Mouse (Mus musculus) heart, embryonic 10.5 days (tissue): ENCODE measurements around the gene Clcn2. TPM values are rescaled to one million over a fixed set of nuclear protein-coding genes. Genes with fewer than 3 reads are reported as not detected.

Source experiments
- DNase-seq: peaks from one replicate; pipeline ENCODE4 v3.0.0-alpha.2; 2017; ENCODE audit warnings: low spot score
- H3K27ac ChIP-seq: fragments of 300-500 bp; sonication (generic); 2 replicates; pipeline ENCODE4 v1.5.1; 2016; ENCODE audit warnings: mild to moderate bottlenecking
- H3K27me3 ChIP-seq: fragments of 300-500 bp; sonication (generic); 2 replicates; pipeline ENCODE4 v1.6.1; 2016; ENCODE audit warnings: mild to moderate bottlenecking; ENCODE audit not compliant: poor library complexity, insufficient read depth, severe bottlenecking
- H3K36me3 ChIP-seq: fragments of 300-500 bp; sonication (generic); 2 replicates; pipeline ENCODE4 v1.6.1; 2016; ENCODE audit warnings: mild to moderate bottlenecking, moderate library complexity
- H3K4me1 ChIP-seq: fragments of 300-500 bp; sonication (generic); 2 replicates; pipeline ENCODE4 v1.6.1; 2016; ENCODE audit warnings: mild to moderate bottlenecking
- H3K4me3 ChIP-seq: fragments of 300-500 bp; sonication (generic); 2 replicates; pipeline ENCODE4 v1.5.1; 2016; ENCODE audit warnings: mild to moderate bottlenecking, moderate library complexity
- H3K9me3 ChIP-seq: fragments of 300-500 bp; sonication (generic); 2 replicates; pipeline ENCODE4 v1.6.1; 2016; ENCODE audit warnings: mild to moderate bottlenecking, moderate library complexity
- WGBS: fragments of 180-500 bp; shearing (Covaris S2); methylation state at CpG from one replicate; pipeline ENCODE4 v1.1.7; 2016; 5-methylcytosine and 5-hydroxymethylcytosine counted together
- polyA plus RNA-seq: library from polyadenylated mRNA; unstranded; fragments of >200 nt; fragmentation: Nextera tagmentation; extraction: Ambion mirVana; gene quantifications from 2 replicates; pipeline ENCODE4 v1.2.1, GENCODE M21; 2016

Clcn2 gene
- polyA plus RNA-seq, 1 experiment from 2014 or later = 10.3 TPM

GRCm38 (mm10) chr16:20693111-20693701 is 24.3 kb downstream of the Clcn2 start, which contains the start of gene Fam131a:
TSS of gene Fam131a (plus strand) at chr16:20693241.
- WGBS = under 1% methylated on average over 35 of the region's 37 CpGs

GRCm38 (mm10) chr16:20692241-20692965 is 25.1 kb downstream of the Clcn2 start:
- no peak for DNase-seq
- 50% methylated on average over 16 of the region's 16 CpGs for WGBS
- peak overlapping the region; percentile 61 for H3K4me3 ChIP-seq
- no peaks in the 10 kb centered on the region for H3K9me3 ChIP-seq
- H3K36me3 ChIP-seq = peaks cover 47% of the 10 kb centered on the region
- no peak overlapping the region for H3K27ac ChIP-seq
- H3K4me1 ChIP-seq = peaks cover 30% of the 10 kb centered on the region
- H3K27me3 ChIP-seq = peaks cover 29% of the 10 kb centered on the region

More at GRCm38 (mm10) chr16:20693111-20693701, 24.3 kb downstream of the Clcn2 start, which contains the start of gene Fam131a:
- Histone ChIP-seq H3K4me3 (peak within 1 kb of the TSS; percentile 61), H3K27me3 (peaks cover 35% of the 10 kb centered on the region), H3K27ac (peak within 1 kb of the TSS; percentile 76), H3K36me3 (peaks cover 39% of the 10 kb centered on the region), H3K4me1 (peaks cover 30% of the 10 kb centered on the region), H3K9me3 (no peaks in the 10 kb centered on the region)
- DNase-seq = peak; percentile 98

- Histone ChIP-seq H3K27ac (no peak overlapping the region), H3K4me3 (no peak overlapping the region), H3K9me3 (no peaks in the 10 kb centered on the region), H3K4me1 (peaks cover 30% of the 10 kb centered on the region), H3K27me3 (peaks cover 22% of the 10 kb centered on the region), H3K36me3 (peaks cover 55% of the 10 kb centered on the region)
- DNase-seq = no peak
- 88% methylated on average over 1 of the region's 1 CpGs for WGBS
Observed at GRCm38 (mm10) chr16:20691617-20692016, 25.9 kb downstream of the Clcn2 start.

- peaks cover 63% of the 10 kb centered on the region for H3K36me3 ChIP-seq
- 82% methylated on average over 3 of the region's 3 CpGs for WGBS
- no peaks in the 10 kb centered on the region for H3K9me3 ChIP-seq
- H3K4me1 ChIP-seq = peaks cover 24% of the 10 kb centered on the region
- DNase-seq = no peak
- H3K27me3 ChIP-seq = peaks cover 15% of the 10 kb centered on the region
- H3K27ac ChIP-seq = no peak overlapping the region
- no peak overlapping the region for H3K4me3 ChIP-seq
Observed at GRCm38 (mm10) chr16:20690774-20691173, 26.8 kb downstream of the Clcn2 start.

- H3K36me3 ChIP-seq = peaks cover 94% of the 10 kb centered on the region
- H3K4me3 ChIP-seq = no peak overlapping the region
- WGBS = 85% methylated on average over 10 of the region's 10 CpGs
- no peak for DNase-seq
- H3K27ac ChIP-seq = no peak overlapping the region
- H3K4me1 ChIP-seq = peaks cover 18% of the 10 kb centered on the region
- H3K27me3 ChIP-seq = no peaks in the 10 kb centered on the region
- no peaks in the 10 kb centered on the region for H3K9me3 ChIP-seq
Observed at GRCm38 (mm10) chr16:20677974-20678675, 39.4 kb downstream of the Clcn2 start.

- no peaks in the 10 kb centered on the region for H3K9me3 ChIP-seq
- WGBS = 95% methylated on average over 5 of the region's 5 CpGs
- H3K4me3 ChIP-seq = no peak overlapping the region
- DNase-seq = no peak
- peaks cover 86% of the 10 kb centered on the region for H3K36me3 ChIP-seq
- no peaks in the 10 kb centered on the region for H3K27me3 ChIP-seq
- H3K27ac ChIP-seq = no peak overlapping the region
- peaks cover 18% of the 10 kb centered on the region for H3K4me1 ChIP-seq
Observed at GRCm38 (mm10) chr16:20677380-20677779, 40.2 kb downstream of the Clcn2 start.

GRCm38 (mm10) chr16:20676702-20677101 is 40.8 kb downstream of the Clcn2 start:
- Histone ChIP-seq H3K4me1 (peaks cover 18% of the 10 kb centered on the region), H3K27me3 (no peaks in the 10 kb centered on the region), H3K9me3 (no peaks in the 10 kb centered on the region), H3K36me3 (peaks cover 80% of the 10 kb centered on the region), H3K4me3 (no peak overlapping the region), H3K27ac (no peak overlapping the region)
- DNase-seq = no peak
- WGBS = 90% methylated on average over 4 of the region's 4 CpGs

- no peak for DNase-seq
- peaks cover 18% of the 10 kb centered on the region for H3K4me1 ChIP-seq
- H3K27me3 ChIP-seq = no peaks in the 10 kb centered on the region
- no peaks in the 10 kb centered on the region for H3K9me3 ChIP-seq
- H3K27ac ChIP-seq = no peak overlapping the region
- H3K4me3 ChIP-seq = peak overlapping the region; percentile 99
- WGBS = 95% methylated on average over 6 of the region's 6 CpGs
- H3K36me3 ChIP-seq = peaks cover 65% of the 10 kb centered on the region
Observed at GRCm38 (mm10) chr16:20675213-20675612, 42.3 kb downstream of the Clcn2 start.

GRCm38 (mm10) chr16:20673706-20674303 is 43.7 kb downstream of the Clcn2 start:
- peaks cover 51% of the 10 kb centered on the region for H3K36me3 ChIP-seq
- peak; percentile 86 for DNase-seq
- H3K4me3 ChIP-seq = peak overlapping the region; percentile 99
- peaks cover 18% of the 10 kb centered on the region for H3K4me1 ChIP-seq
- 7% methylated on average over 14 of the region's 14 CpGs for WGBS
- H3K9me3 ChIP-seq = no peaks in the 10 kb centered on the region
- H3K27ac ChIP-seq = peak overlapping the region; percentile 98
- H3K27me3 ChIP-seq = no peaks in the 10 kb centered on the region

GRCm38 (mm10) chr16:20672965-20673705 is 44.4 kb downstream of the Clcn2 start:
- H3K27me3 ChIP-seq = no peaks in the 10 kb centered on the region
- under 1% methylated on average over 67 of the region's 78 CpGs for WGBS
- peak overlapping the region; percentile 98 for H3K27ac ChIP-seq
- peaks cover 18% of the 10 kb centered on the region for H3K4me1 ChIP-seq
- peak overlapping the region; percentile 99 for H3K4me3 ChIP-seq
- H3K9me3 ChIP-seq = no peaks in the 10 kb centered on the region
- H3K36me3 ChIP-seq = peaks cover 44% of the 10 kb centered on the region
- no peak for DNase-seq

- Histone ChIP-seq H3K4me3 (peak overlapping the region; percentile 99), H3K9me3 (no peaks in the 10 kb centered on the region), H3K27ac (peak overlapping the region; percentile 98), H3K4me1 (peaks cover 18% of the 10 kb centered on the region), H3K27me3 (no peaks in the 10 kb centered on the region), H3K36me3 (peaks cover 38% of the 10 kb centered on the region)
- under 1% methylated on average over 38 of the region's 38 CpGs for WGBS
- DNase-seq = peak; percentile 97
Observed at GRCm38 (mm10) chr16:20672500-20672902, 45.0 kb downstream of the Clcn2 start.

- 22% methylated on average over 6 of the region's 6 CpGs for WGBS
- no peak overlapping the region for H3K27ac ChIP-seq
Observed at GRCm38 (mm10) chr16:20671886-20672285, 45.7 kb downstream of the Clcn2 start.

More at GRCm38 (mm10) chr16:20671886-20672285, 45.7 kb downstream of the Clcn2 start:
- Histone ChIP-seq H3K36me3 (peaks cover 32% of the 10 kb centered on the region), H3K9me3 (no peaks in the 10 kb centered on the region), H3K4me1 (peaks cover 18% of the 10 kb centered on the region), H3K27me3 (no peaks in the 10 kb centered on the region), H3K4me3 (peak overlapping the region; percentile 99)
- DNase-seq = no peak
